Mouse (Mus musculus): Measurements from ENCODE around the gene Lama2.
A peak's percentile ranks its signal among the peaks of the same experiment; 100 is the strongest.
"Not testable (repeated sequence)": the region's sequence is repeated elsewhere in the genome, so short reads cannot be mapped to it uniquely, and the experiment has no call there.

Gene Lama2

GRCm38 (mm10) chr10:27012804-27013365 is 606.7 kb downstream of the Lama2 start:
- no peak for DNase-seq (ENCODE audit: low read depth, low spot score)

DNA sequence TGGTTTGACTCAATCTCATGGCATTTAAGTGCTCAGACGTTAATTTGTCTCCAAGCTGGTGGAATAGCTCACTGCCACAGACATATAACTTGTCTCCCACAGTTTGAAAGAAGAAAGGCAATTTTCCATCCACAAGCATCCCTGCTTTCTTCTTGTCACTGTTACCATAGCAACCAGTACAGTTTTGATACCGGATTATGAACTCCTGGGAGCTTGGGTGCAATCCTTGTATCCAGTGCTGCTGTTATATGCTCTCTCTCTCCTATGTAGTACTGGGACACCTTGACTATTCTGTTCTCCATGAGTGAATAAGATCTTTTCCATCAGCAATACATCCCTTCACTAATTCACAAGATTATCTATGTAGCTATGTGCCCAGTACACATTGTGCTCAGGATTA is 612.2 kb downstream of the Lama2 start:
- no peak for DNase-seq (ENCODE audit: low read depth, low spot score)

GRCm38 (mm10) chr10:27005716-27006115 is 613.8 kb downstream of the Lama2 start:
- DNase-seq (ENCODE audit: low read depth, low spot score), result no peak

- DNase-seq (ENCODE audit: low read depth, low spot score), result no peak
These were observed 617.9 kb downstream of the Lama2 start for GRCm38 (mm10) chr10:27001554-27002178.

DNA sequence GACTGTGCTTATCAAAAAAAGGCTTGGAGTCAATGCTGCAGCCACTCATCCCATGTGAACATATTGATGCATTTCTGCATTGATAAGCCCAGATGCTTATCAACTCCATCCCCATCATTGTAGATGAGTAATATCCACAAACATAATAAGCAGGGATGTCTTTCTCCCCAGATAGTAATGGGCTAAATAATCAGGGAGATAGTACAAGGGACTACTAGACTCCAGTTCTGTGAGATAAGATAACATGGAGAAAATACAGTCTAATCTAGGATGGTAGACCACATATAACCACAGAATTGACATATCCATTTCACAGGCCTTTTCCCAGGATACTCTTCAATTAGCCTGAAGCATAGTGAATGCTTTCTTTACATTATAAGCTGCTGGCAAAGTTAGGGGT is 622.9 kb downstream of the Lama2 start:
- no peak for DNase-seq (ENCODE audit: low read depth, low spot score)

DNA sequence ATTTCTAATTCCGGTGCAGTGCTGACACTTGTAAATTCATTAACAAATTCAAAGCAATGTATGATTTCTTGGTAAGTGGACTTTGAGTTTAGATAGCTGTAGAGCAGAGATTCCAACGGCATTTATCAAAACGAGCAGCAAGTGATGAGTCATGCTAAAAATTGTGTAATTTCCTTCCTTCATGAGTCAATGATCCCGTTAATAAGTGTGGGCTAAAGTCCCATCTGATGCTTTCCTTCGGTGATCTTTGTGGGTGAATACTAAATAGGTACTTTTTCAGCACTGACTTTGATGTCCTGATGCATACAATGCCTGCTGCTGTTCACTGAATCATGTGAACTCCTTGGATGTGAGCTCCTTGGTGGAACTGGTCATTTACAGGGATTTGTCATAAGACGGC is 623.6 kb downstream of the Lama2 start:
- no peak for DNase-seq (ENCODE audit: low read depth, low spot score)

GRCm38 (mm10) chr10:26995182-26995975 is 624.2 kb downstream of the Lama2 start:
- peak; percentile 62 for DNase-seq (ENCODE audit: low read depth, low spot score)

- DNase-seq (ENCODE audit: low read depth, low spot score), result peak; percentile 89
These were observed 625.4 kb downstream of the Lama2 start for GRCm38 (mm10) chr10:26993971-26994761.

DNA sequence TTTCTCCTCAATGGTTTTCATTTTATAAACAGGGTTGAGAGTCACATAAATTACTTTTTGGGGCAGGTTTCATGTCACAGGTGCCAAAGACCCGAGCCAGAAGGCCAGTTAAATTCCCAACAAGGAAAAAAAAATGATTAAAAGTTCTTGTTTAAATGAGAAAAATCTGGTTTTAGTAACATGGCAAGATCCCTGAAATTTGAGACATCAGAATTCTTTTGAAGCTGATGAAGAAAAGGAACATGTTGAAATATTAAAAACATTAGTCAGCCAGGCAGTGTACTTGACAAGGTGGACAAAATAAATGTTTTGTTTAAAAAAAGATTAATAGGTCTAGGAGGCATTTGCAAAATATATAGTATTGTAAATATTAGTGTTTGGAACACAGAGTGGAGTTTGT is 634.1 kb downstream of the Lama2 start:
- DNase-seq (ENCODE audit: low read depth, low spot score), result peak; percentile 77

GRCm38 (mm10) chr10:26984082-26984481 is 635.5 kb downstream of the Lama2 start:
- not testable (repeated sequence) for DNase-seq (ENCODE audit: low read depth, low spot score)

GRCm38 (mm10) chr10:26983583-26983982 is 636.0 kb downstream of the Lama2 start:
- peak; percentile 48 for DNase-seq (ENCODE audit: low read depth, low spot score)

- DNase-seq (ENCODE audit: low read depth, low spot score), result no peak
These were observed 636.9 kb downstream of the Lama2 start for GRCm38 (mm10) chr10:26982621-26983020.

DNA sequence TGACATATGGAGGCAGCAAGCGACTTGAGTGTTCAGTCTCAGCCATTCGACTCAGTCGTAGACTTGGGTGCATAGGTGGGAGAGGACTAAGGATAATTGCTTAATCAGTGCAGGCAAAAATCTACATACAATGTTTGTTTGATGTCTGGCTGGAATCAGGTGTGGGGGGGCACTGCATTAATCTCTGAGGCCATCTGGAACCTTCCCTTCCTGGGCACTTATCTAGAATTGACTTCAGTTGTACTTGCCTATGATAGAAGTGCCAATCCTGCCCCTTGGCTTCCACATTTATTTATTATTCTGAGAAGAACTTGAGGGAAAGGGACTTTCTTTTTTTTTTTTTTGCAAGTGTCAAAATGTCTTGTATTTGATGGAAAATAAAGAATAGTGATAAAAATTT is 644.2 kb downstream of the Lama2 start:
- DNase-seq (ENCODE audit: low read depth, low spot score), result no peak

- DNase-seq (ENCODE audit: low read depth, low spot score), result no peak
These were observed 645.3 kb downstream of the Lama2 start for GRCm38 (mm10) chr10:26974224-26974623.

GRCm38 (mm10) chr10:26973575-26973974 is 646.0 kb downstream of the Lama2 start:
- DNase-seq (ENCODE audit: low read depth, low spot score), result no peak

GRCm38 (mm10) chr10:26958513-26958912 is 661.0 kb downstream of the Lama2 start:
- DNase-seq (ENCODE audit: low read depth, low spot score), result no peak

GRCm38 (mm10) chr10:26950448-26950847 is 669.1 kb downstream of the Lama2 start:
- no peak for DNase-seq (ENCODE audit: low read depth, low spot score)

- no peak for DNase-seq (ENCODE audit: low read depth, low spot score)
These were observed 669.9 kb downstream of the Lama2 start for GRCm38 (mm10) chr10:26949667-26950066.

DNA sequence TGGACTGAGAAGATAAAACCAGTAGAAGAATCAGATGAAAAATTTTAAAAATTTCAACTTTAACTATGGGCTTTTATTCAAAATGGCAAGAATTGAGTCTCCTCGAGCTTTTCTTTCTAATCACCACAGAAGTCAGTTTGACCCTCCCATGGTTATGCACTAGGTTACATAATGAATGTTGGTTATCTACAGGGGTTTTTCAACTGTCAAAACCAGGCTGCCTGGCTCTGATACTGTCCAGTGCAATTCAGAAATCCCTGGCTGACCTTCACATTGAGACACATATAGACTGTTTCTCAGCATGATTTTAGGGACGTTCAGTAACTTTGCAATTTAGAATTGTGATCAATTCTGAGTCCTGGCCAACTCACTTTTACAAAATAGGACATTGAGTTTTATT is 671.2 kb downstream of the Lama2 start:
- no peak for DNase-seq (ENCODE audit: low read depth, low spot score)

GRCm38 (mm10) chr10:26939549-26939948 is 680.0 kb downstream of the Lama2 start:
- DNase-seq (ENCODE audit: low read depth, low spot score), result no peak

GRCm38 (mm10) chr10:26938464-26938863 is 681.1 kb downstream of the Lama2 start:
- not testable (repeated sequence) for DNase-seq (ENCODE audit: low read depth, low spot score)

- not testable (repeated sequence) for DNase-seq (ENCODE audit: low read depth, low spot score)
These were observed 683.5 kb downstream of the Lama2 start for GRCm38 (mm10) chr10:26936056-26936455.

Data from forelimb bud, embryonic 11.5 days (tissue).